Mouse (Mus musculus): ENCODE measurements around the gene Mcrip1. TPM values are rescaled to one million over a fixed set of nuclear protein-coding genes. Genes with fewer than 3 reads are reported as not detected.
"Not testable (repeated sequence)": the region's sequence is repeated elsewhere in the genome, so short reads cannot be mapped to it uniquely, and the experiment has no call there.

Mcrip1 gene
- polyA plus RNA-seq, 1 experiment from 2014 or later, result 215 TPM

- TF ChIP-seq CTCF (IDR thresholded peaks at IDR 0.05), result no peak
- TF ChIP-seq EP300 (IDR thresholded peaks at IDR 0.05), result no peak
- H3K9me3 ChIP-seq (ENCODE audit: low read length), result no peaks in the 10 kb centered on the region
- H3K36me3 ChIP-seq (ENCODE audit: insufficient read depth, low read length), result peaks cover 26% of the 10 kb centered on the region
- H3K9ac ChIP-seq (replicated peaks; ENCODE audit: low read depth), result peak overlapping the region; percentile 77
- peak overlapping the region; percentile 87 for H3K4me3 ChIP-seq (ENCODE audit: low read depth, low read length)
- peak overlapping the region; percentile 96 for H3K27ac ChIP-seq (ENCODE audit: low read length)
- DNase-seq (ENCODE audit: low spot score), result peak; percentile 19
- ATAC-seq, result no peak
- H3K27me3 ChIP-seq (replicated peaks; ENCODE audit: insufficient read depth, low read length), result no peaks in the 10 kb centered on the region
- peak overlapping the region; percentile 80 for H3K4me2 ChIP-seq (replicated peaks; ENCODE audit: low read depth, low read length)
- peaks cover 8% of the 10 kb centered on the region; the same call in 1 of the 2 replicates for H3K4me1 ChIP-seq (ENCODE audit: insufficient read depth, low read depth, low read length)
- WGBS, result 4% methylated on average over 11 of the region's 11 CpGs
Observed at GRCm38 (mm10) chr11:120571754-120572416, 22.4 kb upstream of the Mcrip1 start.

GRCm38 (mm10) chr11:120571122-120571521 lies 21.6 kb upstream of the Mcrip1 start:
- Histone ChIP-seq H3K4me3 (ENCODE audit: low read depth, low read length) (peak overlapping the region; percentile 87; the same call in 1 of the 2 replicates), H3K27ac (ENCODE audit: low read length) (0 out of 2 replicates have a peak overlapping the region, but pooled peaks have one; percentile 0), H3K4me2 (replicated peaks; ENCODE audit: low read depth, low read length) (peak overlapping the region; percentile 80; the same call in 1 of the 2 replicates), H3K9me3 (ENCODE audit: low read length) (no peaks in the 10 kb centered on the region), H3K9ac (replicated peaks; ENCODE audit: low read depth) (no peak overlapping the region), H3K27me3 (replicated peaks; ENCODE audit: insufficient read depth, low read length) (no peaks in the 10 kb centered on the region), H3K36me3 (ENCODE audit: insufficient read depth, low read length) (peaks cover 31% of the 10 kb centered on the region), H3K4me1 (ENCODE audit: insufficient read depth, low read depth, low read length) (peaks cover 8% of the 10 kb centered on the region; the same call in 1 of the 2 replicates)
- DNase-seq (ENCODE audit: low spot score) (peak; percentile 31), ATAC-seq (no peak)
- 49% methylated on average over 3 of the region's 3 CpGs for WGBS
- TF ChIP-seq CTCF (IDR thresholded peaks at IDR 0.05) (no peak), EP300 (IDR thresholded peaks at IDR 0.05) (no peak)

- Histone ChIP-seq H3K4me2 (replicated peaks; ENCODE audit: low read depth, low read length) (no peak overlapping the region), H3K27ac (ENCODE audit: low read length) (no peak overlapping the region), H3K27me3 (replicated peaks; ENCODE audit: insufficient read depth, low read length) (no peaks in the 10 kb centered on the region), H3K9ac (replicated peaks; ENCODE audit: low read depth) (no peak overlapping the region), H3K4me3 (ENCODE audit: low read depth, low read length) (no peak overlapping the region), H3K36me3 (ENCODE audit: insufficient read depth, low read length) (peaks cover 52% of the 10 kb centered on the region), H3K4me1 (ENCODE audit: insufficient read depth, low read depth, low read length) (0 out of 2 replicates have a peak, but pooled peaks cover 4% of the 10 kb centered on the region), H3K9me3 (ENCODE audit: low read length) (no peaks in the 10 kb centered on the region)
- 86% methylated on average over 6 of the region's 6 CpGs for WGBS
- no peak for DNase-seq (ENCODE audit: low spot score)
- no peak for ATAC-seq
- TF ChIP-seq EP300 (IDR thresholded peaks at IDR 0.05) (no peak), CTCF (IDR thresholded peaks at IDR 0.05) (no peak)
Observed at GRCm38 (mm10) chr11:120568324-120568723, 18.8 kb upstream of the Mcrip1 start.

GRCm38 (mm10) chr11:120565114-120565513 lies 15.6 kb upstream of the Mcrip1 start:
- no peaks in the 10 kb centered on the region for H3K9me3 ChIP-seq (ENCODE audit: low read length)
- H3K36me3 ChIP-seq (ENCODE audit: insufficient read depth, low read length), result peaks cover 79% of the 10 kb centered on the region
- no peaks in the 10 kb centered on the region for H3K4me1 ChIP-seq (ENCODE audit: insufficient read depth, low read depth, low read length)
- H3K4me2 ChIP-seq (replicated peaks; ENCODE audit: low read depth, low read length), result no peak overlapping the region
- no peak overlapping the region for H3K9ac ChIP-seq (replicated peaks; ENCODE audit: low read depth)
- DNase-seq (ENCODE audit: low spot score) (no peak), ATAC-seq (no peak)
- no peak overlapping the region for H3K4me3 ChIP-seq (ENCODE audit: low read depth, low read length)
- no peak overlapping the region for H3K27ac ChIP-seq (ENCODE audit: low read length)
- TF ChIP-seq EP300 (IDR thresholded peaks at IDR 0.05), result no peak
- no peak for TF ChIP-seq CTCF (IDR thresholded peaks at IDR 0.05)
- WGBS, result 88% methylated on average over 9 of the region's 9 CpGs
- no peaks in the 10 kb centered on the region for H3K27me3 ChIP-seq (replicated peaks; ENCODE audit: insufficient read depth, low read length)

- WGBS, result 94% methylated on average over 13 of the region's 13 CpGs
- H3K4me3 ChIP-seq (ENCODE audit: low read depth, low read length), result no peak overlapping the region
- no peaks in the 10 kb centered on the region for H3K4me1 ChIP-seq (ENCODE audit: insufficient read depth, low read depth, low read length)
- no peak overlapping the region for H3K27ac ChIP-seq (ENCODE audit: low read length)
- no peak for TF ChIP-seq CTCF (IDR thresholded peaks at IDR 0.05)
- TF ChIP-seq EP300 (IDR thresholded peaks at IDR 0.05), result no peak
- H3K27me3 ChIP-seq (replicated peaks; ENCODE audit: insufficient read depth, low read length), result no peaks in the 10 kb centered on the region
- H3K9me3 ChIP-seq (ENCODE audit: low read length), result no peaks in the 10 kb centered on the region
- H3K4me2 ChIP-seq (replicated peaks; ENCODE audit: low read depth, low read length), result no peak overlapping the region
- peaks cover 79% of the 10 kb centered on the region for H3K36me3 ChIP-seq (ENCODE audit: insufficient read depth, low read length)
- ATAC-seq, result no peak
- DNase-seq (ENCODE audit: low spot score), result no peak
- no peak overlapping the region for H3K9ac ChIP-seq (replicated peaks; ENCODE audit: low read depth)
Observed at GRCm38 (mm10) chr11:120562949-120563348, 13.4 kb upstream of the Mcrip1 start.

GRCm38 (mm10) chr11:120560952-120561728 lies 11.6 kb upstream of the Mcrip1 start:
- H3K4me3 ChIP-seq (ENCODE audit: low read depth, low read length), result no peak overlapping the region
- 91% methylated on average over 13 of the region's 13 CpGs for WGBS
- no peak overlapping the region for H3K4me2 ChIP-seq (replicated peaks; ENCODE audit: low read depth, low read length)
- H3K27me3 ChIP-seq (replicated peaks; ENCODE audit: insufficient read depth, low read length), result no peaks in the 10 kb centered on the region
- H3K36me3 ChIP-seq (ENCODE audit: insufficient read depth, low read length), result peaks cover 64% of the 10 kb centered on the region
- H3K4me1 ChIP-seq (ENCODE audit: insufficient read depth, low read depth, low read length), result no peaks in the 10 kb centered on the region
- ATAC-seq, result no peak
- DNase-seq (ENCODE audit: low spot score), result no peak
- no peak overlapping the region for H3K9ac ChIP-seq (replicated peaks; ENCODE audit: low read depth)
- TF ChIP-seq EP300 (IDR thresholded peaks at IDR 0.05) (no peak), CTCF (IDR thresholded peaks at IDR 0.05) (no peak)
- no peaks in the 10 kb centered on the region for H3K9me3 ChIP-seq (ENCODE audit: low read length)
- no peak overlapping the region for H3K27ac ChIP-seq (ENCODE audit: low read length)

- not testable (repeated sequence) for ATAC-seq; H3K27me3 ChIP-seq (replicated peaks; ENCODE audit: insufficient read depth, low read length); H3K9me3 ChIP-seq (ENCODE audit: low read length); DNase-seq (ENCODE audit: low spot score); H3K27ac ChIP-seq (ENCODE audit: low read length); H3K4me2 ChIP-seq (replicated peaks; ENCODE audit: low read depth, low read length); H3K9ac ChIP-seq (replicated peaks; ENCODE audit: low read depth); H3K4me1 ChIP-seq (ENCODE audit: insufficient read depth, low read depth, low read length); H3K4me3 ChIP-seq (ENCODE audit: low read depth, low read length)
- WGBS, result 88% methylated on average over 6 of the region's 6 CpGs
- H3K36me3 ChIP-seq (ENCODE audit: insufficient read depth, low read length), result peaks cover 47% of the 10 kb centered on the region
Observed at GRCm38 (mm10) chr11:120558843-120559242, 9.3 kb upstream of the Mcrip1 start.

Measured in lung, postnatal 0 days (tissue).